ENCODE assay signal across 11 mouse cellular contexts in the genomic region with DNA sequence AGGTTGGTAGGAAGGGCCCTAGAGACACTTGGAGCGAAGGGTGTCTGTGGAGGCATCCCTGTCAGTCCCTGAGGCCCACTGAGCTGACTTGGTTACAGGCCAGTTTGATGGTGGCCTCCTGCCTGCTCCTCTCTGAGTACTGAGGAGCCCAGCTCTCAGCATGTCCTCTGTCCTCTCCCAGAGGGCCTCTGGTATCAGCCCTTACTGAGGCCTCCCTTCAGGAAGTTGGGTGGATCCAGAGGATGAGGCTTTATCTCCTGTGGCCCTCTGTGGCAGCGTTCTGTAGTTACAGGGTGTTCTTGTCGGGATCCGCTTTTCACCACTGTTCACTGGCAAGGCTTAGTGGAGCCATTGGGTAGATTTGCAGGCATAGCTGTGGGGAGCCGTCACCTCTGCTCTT. TPM values are rescaled to one million over a fixed set of nuclear protein-coding genes. Genes with fewer than 3 reads are reported as not detected.
DNase-seq lines count a peak whose midpoint lies in the region; ATAC-seq lines count a peak whose summit lies in the region.
"Had no signal": no experiment of that assay in that cellular context is flagged by ENCODE, and none has a peak within 500 bp of the region (broad histone marks: within the 10 kb centered on the region; RNA-seq: fewer than 3 reads in every experiment).

No protein-coding gene starts in this region.

- H3K36me3 ChIP-seq in kidney, embryonic 15.5 days, result no peaks in the 10 kb centered on the region
- no peaks in the 10 kb centered on the region for H3K36me3 ChIP-seq in stomach, embryonic 14.5 days (ENCODE audit: control insufficient read depth, insufficient read depth, low read length)
- H3K36me3 ChIP-seq: midbrain, embryonic 13.5 days had no signal

- no peaks in the 10 kb centered on the region for H3K27me3 ChIP-seq in kidney, embryonic 15.5 days
- H3K27me3 ChIP-seq in stomach, embryonic 14.5 days (ENCODE audit: control insufficient read depth, insufficient read depth, low read length), result no peaks in the 10 kb centered on the region
- H3K27me3 ChIP-seq: forebrain, embryonic 13.5 days; midbrain, embryonic 13.5 days had no signal

- WGBS in kidney, embryonic 15.5 days, result 83% methylated on average over 5 of the region's 5 CpGs
- 78% methylated on average over 5 of the region's 5 CpGs for WGBS in stomach, embryonic 14.5 days

- peak; percentile 58; the same call in 1 of the 2 replicates for ATAC-seq in kidney, embryonic 15.5 days (replicated peaks; ENCODE audit: low FRiP score)
- peak; percentile 55; the same call in 1 of the 2 replicates for ATAC-seq in stomach, embryonic 14.5 days (ENCODE audit: insufficient number of reproducible peaks, insufficient read depth, low FRiP score, low read depth)
- ATAC-seq: forebrain, embryonic 13.5 days; midbrain, embryonic 13.5 days had no signal

- H3K4me3 ChIP-seq in kidney, embryonic 15.5 days (replicated peaks), result no peak overlapping the region
- H3K4me3 ChIP-seq in stomach, embryonic 14.5 days (ENCODE audit: low read depth, low read length), result no peak overlapping the region
- H3K4me3 ChIP-seq: forebrain, embryonic 13.5 days; midbrain, embryonic 13.5 days had no signal

- no peak for DNase-seq in kidney, postnatal 14 days
- DNase-seq in c-Kit-positive CD71-positive TER-119-negative erythroid progenitor cells, embryonic 14.5 days (ENCODE audit: low read depth), result peak; percentile 56
- peak; percentile 86 for DNase-seq in liver
- DNase-seq in layer of hippocampus, adult 9-11 months, result no peak
- no peak for DNase-seq in thymus, postnatal 25 days
- DNase-seq: adrenal gland, postnatal 10 days; thymus, postnatal 36 days had no signal

- H3K27ac ChIP-seq in kidney, embryonic 15.5 days, result no peak overlapping the region
- no peak overlapping the region for H3K27ac ChIP-seq in stomach, embryonic 14.5 days (ENCODE audit: low read length)
- H3K27ac ChIP-seq: forebrain, embryonic 13.5 days; midbrain, embryonic 13.5 days had no signal

- no peak overlapping the region for H3K9ac ChIP-seq in kidney, embryonic 15.5 days
- no peak overlapping the region for H3K9ac ChIP-seq in stomach, embryonic 14.5 days (replicated peaks; ENCODE audit: low read depth, low read length)
- H3K9ac ChIP-seq: forebrain, embryonic 13.5 days; midbrain, embryonic 13.5 days had no signal

- no peaks in the 10 kb centered on the region for H3K4me1 ChIP-seq in kidney, embryonic 15.5 days
- no peaks in the 10 kb centered on the region for H3K4me1 ChIP-seq in stomach, embryonic 14.5 days (ENCODE audit: control insufficient read depth, insufficient read depth, low read length)
- H3K4me1 ChIP-seq: forebrain, embryonic 13.5 days; midbrain, embryonic 13.5 days had no signal

- no peaks in the 10 kb centered on the region for H3K9me3 ChIP-seq in kidney, embryonic 15.5 days (replicated peaks)
- H3K9me3 ChIP-seq in stomach, embryonic 14.5 days (ENCODE audit: control insufficient read depth, low read depth, low read length), result no peaks in the 10 kb centered on the region
- H3K9me3 ChIP-seq: forebrain, embryonic 13.5 days; midbrain, embryonic 13.5 days had no signal

- no peak overlapping the region for H3K4me2 ChIP-seq in kidney, embryonic 15.5 days
- H3K4me2 ChIP-seq in stomach, embryonic 14.5 days (replicated peaks; ENCODE audit: low read depth, low read length), result no peak overlapping the region
- H3K4me2 ChIP-seq: forebrain, embryonic 13.5 days; midbrain, embryonic 13.5 days had no signal

RNA-seq across cellular contexts. Expression of a gene that starts 51.3 kb away (rescaled TPM):
- 2.5 and 2.8 TPM in 2 replicates for polyA plus RNA-seq in kidney, embryonic 15.5 days (2015; fragmentation: Nextera tagmentation; extraction: Ambion mirVana)
- polyA plus RNA-seq in stomach, embryonic 14.5 days (2014; fragmentation: Nextera tagmentation; extraction: Ambion mirVana), result 4.5 and 4.8 TPM in 2 replicates

Comparison
In these comparisons a context has a peak if more than half of its experiments do, and no peak if none do; other contexts are left out.
1. DNase-seq: peak in c-Kit-positive CD71-positive TER-119-negative erythroid progenitor cells, embryonic 14.5 days (single experiment) and liver (single experiment); none in kidney, postnatal 14 days (single experiment), layer of hippocampus, adult 9-11 months (single experiment) and thymus, postnatal 25 days (single experiment).